Mouse (Mus musculus): ENCODE measurements around the gene Sspo. TPM values are rescaled to one million over a fixed set of nuclear protein-coding genes. Genes with fewer than 3 reads are reported as not detected.

The Sspo gene
- polyA plus RNA-seq, 1 experiment from 2014 or later = 0.44 TPM

GRCm38 (mm10) chr6:48420647-48421046 lies 27.4 kb upstream of the Sspo start:
- WGBS = 12% methylated on average over 2 of the region's 2 CpGs
- peak; percentile 30; the same call in 1 of the 2 replicates for ATAC-seq (ENCODE audit: borderline replicate concordance, extremely low read depth, low FRiP score, low TSS enrichment)

GRCm38 (mm10) chr6:48423336-48423735 lies 24.7 kb upstream of the Sspo start:
- Histone ChIP-seq H3K9me3 (no peaks in the 10 kb centered on the region), H3K9ac (no peak overlapping the region), H3K27me3 (no peaks in the 10 kb centered on the region), H3K27ac (no peak overlapping the region), H3K36me3 (no peaks in the 10 kb centered on the region), H3K4me3 (no peak overlapping the region), H3K4me2 (no peak overlapping the region), H3K4me1 (0 out of 2 replicates have a peak, but pooled peaks cover 4% of the 10 kb centered on the region)
- 75% methylated on average over 3 of the region's 3 CpGs for WGBS
- no peak for ATAC-seq (ENCODE audit: borderline replicate concordance, extremely low read depth, low FRiP score, low TSS enrichment)

More at GRCm38 (mm10) chr6:48420647-48421046, 27.4 kb upstream of the Sspo start:
- no peak overlapping the region for H3K27ac ChIP-seq
- no peaks in the 10 kb centered on the region for H3K27me3 ChIP-seq
- peaks cover 17% of the 10 kb centered on the region for H3K36me3 ChIP-seq
- no peak overlapping the region for H3K9ac ChIP-seq
- no peak overlapping the region for H3K4me2 ChIP-seq
- 0 out of 2 replicates have a peak, but pooled peaks cover 4% of the 10 kb centered on the region for H3K4me1 ChIP-seq
- H3K9me3 ChIP-seq = no peaks in the 10 kb centered on the region
- H3K4me3 ChIP-seq = no peak overlapping the region

- WGBS = 57% methylated on average over 5 of the region's 5 CpGs
- Histone ChIP-seq H3K9ac (no peak overlapping the region), H3K36me3 (no peaks in the 10 kb centered on the region), H3K4me2 (no peak overlapping the region), H3K27ac (no peak overlapping the region), H3K4me3 (no peak overlapping the region), H3K9me3 (no peaks in the 10 kb centered on the region), H3K27me3 (no peaks in the 10 kb centered on the region), H3K4me1 (0 out of 2 replicates have a peak, but pooled peaks cover 4% of the 10 kb centered on the region)
- no peak for ATAC-seq (ENCODE audit: borderline replicate concordance, extremely low read depth, low FRiP score, low TSS enrichment)
Observed at GRCm38 (mm10) chr6:48424074-48424473, 24.0 kb upstream of the Sspo start.

- Histone ChIP-seq H3K9ac (no peak overlapping the region), H3K4me3 (no peak overlapping the region), H3K27me3 (no peaks in the 10 kb centered on the region), H3K4me2 (no peak overlapping the region), H3K36me3 (no peaks in the 10 kb centered on the region), H3K27ac (no peak overlapping the region), H3K4me1 (no peaks in the 10 kb centered on the region), H3K9me3 (no peaks in the 10 kb centered on the region)
- WGBS = 67% methylated on average over 5 of the region's 5 CpGs
- ATAC-seq (ENCODE audit: borderline replicate concordance, extremely low read depth, low FRiP score, low TSS enrichment) = no peak
Observed at GRCm38 (mm10) chr6:48426956-48427355, 21.1 kb upstream of the Sspo start.

GRCm38 (mm10) chr6:48428769-48429557 lies 19.1 kb upstream of the Sspo start:
- 46% methylated on average over 4 of the region's 4 CpGs for WGBS

GRCm38 (mm10) chr6:48430748-48431147 lies 17.3 kb upstream of the Sspo start:
- no peak for ATAC-seq (ENCODE audit: borderline replicate concordance, extremely low read depth, low FRiP score, low TSS enrichment)
- Histone ChIP-seq H3K4me3 (no peak overlapping the region), H3K9me3 (no peaks in the 10 kb centered on the region), H3K4me2 (no peak overlapping the region), H3K4me1 (peaks cover 32% of the 10 kb centered on the region), H3K27ac (no peak overlapping the region), H3K27me3 (no peaks in the 10 kb centered on the region), H3K9ac (no peak overlapping the region), H3K36me3 (no peaks in the 10 kb centered on the region)
- WGBS = 67% methylated on average over 5 of the region's 5 CpGs

More at GRCm38 (mm10) chr6:48428769-48429557, 19.1 kb upstream of the Sspo start:
- Histone ChIP-seq H3K9me3 (no peaks in the 10 kb centered on the region), H3K4me3 (no peak overlapping the region), H3K27me3 (no peaks in the 10 kb centered on the region), H3K27ac (no peak overlapping the region), H3K4me1 (peaks cover 15% of the 10 kb centered on the region), H3K36me3 (no peaks in the 10 kb centered on the region), H3K9ac (no peak overlapping the region), H3K4me2 (no peak overlapping the region)
- no peak for ATAC-seq (ENCODE audit: borderline replicate concordance, extremely low read depth, low FRiP score, low TSS enrichment)

- peaks cover 16% of the 10 kb centered on the region for H3K36me3 ChIP-seq
- peak overlapping the region; percentile 59 for H3K27ac ChIP-seq
- peaks cover 44% of the 10 kb centered on the region for H3K4me1 ChIP-seq
- WGBS = 24% methylated on average over 12 of the region's 12 CpGs
- H3K4me3 ChIP-seq = no peak overlapping the region
- H3K4me2 ChIP-seq = no peak overlapping the region; the same call in 1 of the 2 replicates
- H3K9ac ChIP-seq = no peak overlapping the region
- peak; percentile 39; the same call in 1 of the 2 replicates for ATAC-seq (ENCODE audit: borderline replicate concordance, extremely low read depth, low FRiP score, low TSS enrichment)
- no peaks in the 10 kb centered on the region for H3K9me3 ChIP-seq
- no peaks in the 10 kb centered on the region for H3K27me3 ChIP-seq
Observed at GRCm38 (mm10) chr6:48432893-48433816, 14.9 kb upstream of the Sspo start.

GRCm38 (mm10) chr6:48434651-48435050 lies 13.4 kb upstream of the Sspo start:
- Histone ChIP-seq H3K27me3 (no peaks in the 10 kb centered on the region), H3K36me3 (peaks cover 31% of the 10 kb centered on the region), H3K9me3 (no peaks in the 10 kb centered on the region), H3K4me3 (no peak overlapping the region), H3K4me1 (peaks cover 52% of the 10 kb centered on the region), H3K9ac (no peak overlapping the region), H3K4me2 (no peak overlapping the region), H3K27ac (no peak overlapping the region; the same call in 1 of the 2 replicates)
- WGBS = 52% methylated on average over 6 of the region's 6 CpGs
- no peak for ATAC-seq (ENCODE audit: borderline replicate concordance, extremely low read depth, low FRiP score, low TSS enrichment)

GRCm38 (mm10) chr6:48435111-48435510 lies 12.9 kb upstream of the Sspo start:
- Histone ChIP-seq H3K9ac (no peak overlapping the region), H3K4me3 (no peak overlapping the region), H3K36me3 (peaks cover 31% of the 10 kb centered on the region), H3K4me1 (peaks cover 55% of the 10 kb centered on the region), H3K27ac (no peak overlapping the region; the same call in 1 of the 2 replicates), H3K27me3 (no peaks in the 10 kb centered on the region), H3K4me2 (no peak overlapping the region), H3K9me3 (no peaks in the 10 kb centered on the region)
- no peak for ATAC-seq (ENCODE audit: borderline replicate concordance, extremely low read depth, low FRiP score, low TSS enrichment)
- 23% methylated on average over 5 of the region's 5 CpGs for WGBS

- no peaks in the 10 kb centered on the region for H3K27me3 ChIP-seq
- no peak for ATAC-seq (ENCODE audit: borderline replicate concordance, extremely low read depth, low FRiP score, low TSS enrichment)
- H3K4me1 ChIP-seq = peaks cover 58% of the 10 kb centered on the region
Observed at GRCm38 (mm10) chr6:48435706-48436349, 12.2 kb upstream of the Sspo start.

GRCm38 (mm10) chr6:48437679-48438376 lies 10.2 kb upstream of the Sspo start:
- no peak for ATAC-seq (ENCODE audit: borderline replicate concordance, extremely low read depth, low FRiP score, low TSS enrichment)
- H3K9ac ChIP-seq = no peak overlapping the region
- H3K4me2 ChIP-seq = no peak overlapping the region
- H3K4me3 ChIP-seq = no peak overlapping the region
- WGBS = 72% methylated on average over 32 of the region's 35 CpGs
- H3K27me3 ChIP-seq = no peaks in the 10 kb centered on the region
- H3K9me3 ChIP-seq = no peaks in the 10 kb centered on the region
- H3K27ac ChIP-seq = no peak overlapping the region
- peaks cover 53% of the 10 kb centered on the region for H3K36me3 ChIP-seq
- H3K4me1 ChIP-seq = peaks cover 59% of the 10 kb centered on the region

More at GRCm38 (mm10) chr6:48435706-48436349, 12.2 kb upstream of the Sspo start:
- H3K4me3 ChIP-seq = no peak overlapping the region
- 52% methylated on average over 5 of the region's 5 CpGs for WGBS
- H3K27ac ChIP-seq = no peak overlapping the region
- no peaks in the 10 kb centered on the region for H3K9me3 ChIP-seq
- H3K36me3 ChIP-seq = peaks cover 34% of the 10 kb centered on the region
- H3K4me2 ChIP-seq = no peak overlapping the region
- no peak overlapping the region for H3K9ac ChIP-seq

All from lung, embryonic 15.5 days (tissue).